Mouse (Mus musculus) hindbrain, embryonic 11.5 days (tissue): ENCODE measurements around the gene 2010106E10Rik. TPM values are rescaled to one million over a fixed set of nuclear protein-coding genes. Genes with fewer than 3 reads are reported as not detected.

ENCODE experiments used
- ATAC-seq: fragments of 200-750 bp; cut with Nextera tagmentation; 2 replicates; pipeline ENCODE4 v1.8.0; 2017; ENCODE audit warnings: mild to moderate bottlenecking, moderate TSS enrichment, moderate library complexity; ENCODE audit not compliant: low FRiP score
- DNase-seq: peaks from one replicate; pipeline ENCODE4 v3.0.0-alpha.2; 2015; ENCODE audit warnings: low spot score
- H3K27ac ChIP-seq: fragments of 300-500 bp; sonication (generic); 2 replicates; pipeline ENCODE4 v1.5.1; 2014; ENCODE audit warnings: mild to moderate bottlenecking, low read depth, low read length
- H3K27me3 ChIP-seq: fragments of 300-500 bp; sonication (generic); 2 replicates; pipeline ENCODE4 v1.6.1; 2014; ENCODE audit warnings: mild to moderate bottlenecking, low read length, moderate library complexity, mixed read lengths; ENCODE audit not compliant: control insufficient read depth, insufficient read depth
- H3K36me3 ChIP-seq: fragments of 300-500 bp; sonication (generic); 2 replicates; pipeline ENCODE4 v1.6.1; 2014; ENCODE audit warnings: mild to moderate bottlenecking, low read length, moderate library complexity, mixed read lengths; ENCODE audit not compliant: control insufficient read depth, insufficient read depth
- H3K4me1 ChIP-seq: fragments of 300-500 bp; sonication (generic); replicated peaks from 2 replicates; pipeline ENCODE4 v1.6.1; 2014; ENCODE audit warnings: low read length, mixed read lengths; ENCODE audit not compliant: control insufficient read depth, insufficient read depth
- H3K4me2 ChIP-seq: fragments of 300-500 bp; sonication (generic); replicated peaks from 2 replicates; pipeline ENCODE4 v1.6.1; 2014; ENCODE audit warnings: mild to moderate bottlenecking, low read depth, low read length
- H3K4me3 ChIP-seq: fragments of 300-500 bp; sonication (generic); 2 replicates; pipeline ENCODE4 v1.5.1; 2014; ENCODE audit warnings: low read depth, low read length
- H3K9ac ChIP-seq: fragments of 300-500 bp; sonication (generic); 2 replicates; pipeline ENCODE4 v1.6.1; 2014; ENCODE audit warnings: low read depth, low read length
- H3K9me3 ChIP-seq: fragments of 300-500 bp; sonication (generic); 2 replicates; pipeline ENCODE4 v1.6.1; 2016; ENCODE audit warnings: low read length; ENCODE audit not compliant: control insufficient read depth
- WGBS: fragments of 180-500 bp; shearing (Covaris S2); extraction: QIAGEN DNeasy Blood & Tissue Kit; methylation state at CpG from one replicate; pipeline ENCODE4 v1.1.7; 2014; 5-methylcytosine and 5-hydroxymethylcytosine counted together
- polyA plus RNA-seq: library from polyadenylated mRNA; unstranded; fragments of >200 nt; fragmentation: Nextera tagmentation; extraction: Ambion mirVana; gene quantifications from 2 replicates; pipeline ENCODE4 v1.2.1, GENCODE M21; 2014

2010106E10Rik gene
- polyA plus RNA-seq: not detected in 2 replicates

DNA sequence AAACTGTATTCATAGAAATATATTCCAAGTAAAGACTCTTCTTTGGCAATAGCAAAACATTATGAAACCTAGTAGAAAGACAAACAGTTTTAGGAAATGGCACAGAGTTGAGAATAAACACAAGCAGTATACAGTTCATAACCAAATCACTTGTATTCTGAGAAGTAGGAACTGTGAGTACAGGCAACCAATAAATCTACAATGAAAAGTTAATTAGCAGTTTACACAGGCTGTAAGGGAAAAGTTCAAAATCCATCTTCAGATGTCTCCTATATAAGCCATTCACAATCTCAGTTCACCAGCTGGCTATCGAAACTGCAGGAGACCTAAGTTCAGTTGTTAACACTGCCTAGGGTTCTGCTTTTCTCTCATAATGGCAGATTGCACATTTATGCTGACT, at the start of gene 2010106E10Rik:
TSS of gene 2010106E10Rik (plus strand) at position 301 of the 400 bp plus-strand sequence.
- DNase-seq: no peak
- H3K4me1 ChIP-seq: no peaks in the 10 kb centered on the region
- ATAC-seq: no peak
- no peak within 1 kb of the TSS for H3K9ac ChIP-seq
- 90% methylated on average over 1 of the region's 1 CpGs for WGBS
- H3K27ac ChIP-seq: no peak within 1 kb of the TSS
- H3K4me2 ChIP-seq: no peak within 1 kb of the TSS
- no peaks in the 10 kb centered on the region for H3K27me3 ChIP-seq
- no peaks in the 10 kb centered on the region for H3K9me3 ChIP-seq
- no peaks in the 10 kb centered on the region for H3K36me3 ChIP-seq
- no peak within 1 kb of the TSS for H3K4me3 ChIP-seq

- Histone ChIP-seq H3K4me2 (no peak overlapping the region), H3K36me3 (no peaks in the 10 kb centered on the region), H3K27ac (no peak overlapping the region), H3K4me1 (no peaks in the 10 kb centered on the region), H3K27me3 (no peaks in the 10 kb centered on the region), H3K4me3 (no peak overlapping the region), H3K9ac (no peak overlapping the region), H3K9me3 (no peaks in the 10 kb centered on the region)
- DNase-seq (no peak), ATAC-seq (no peak)
- WGBS: 79% methylated on average over 2 of the region's 2 CpGs
Observed at GRCm38 (mm10) chrX:112505651-112506050, 10.6 kb downstream of the 2010106E10Rik start.

DNA sequence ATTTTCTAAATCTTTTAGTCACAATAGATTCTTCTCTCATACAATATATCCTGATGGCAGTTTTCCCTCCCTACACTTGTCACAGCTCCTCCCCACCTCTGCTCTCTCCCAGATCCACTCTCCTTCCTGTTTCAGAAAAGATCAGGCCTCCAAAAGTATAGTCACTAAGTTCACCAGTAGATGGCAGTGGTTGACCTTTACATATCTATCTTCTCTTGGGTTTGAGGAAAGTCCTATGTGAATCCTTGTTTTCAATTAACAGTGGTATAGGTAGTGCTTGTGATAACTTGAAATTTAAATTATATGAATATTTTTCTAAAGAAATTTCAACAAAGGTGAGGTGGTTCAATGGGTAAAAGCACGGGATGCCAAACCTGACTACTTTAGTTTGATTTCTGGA, 29.7 kb downstream of the 2010106E10Rik start:
- no peaks in the 10 kb centered on the region for H3K36me3 ChIP-seq
- 63% methylated on average over 1 of the region's 1 CpGs for WGBS
- H3K4me2 ChIP-seq: no peak overlapping the region
- DNase-seq: peak; percentile 46
- ATAC-seq: peak; percentile 61
- H3K27me3 ChIP-seq: no peaks in the 10 kb centered on the region
- no peak overlapping the region for H3K4me3 ChIP-seq
- H3K4me1 ChIP-seq: no peaks in the 10 kb centered on the region
- H3K9ac ChIP-seq: no peak overlapping the region
- H3K27ac ChIP-seq: no peak overlapping the region
- no peaks in the 10 kb centered on the region for H3K9me3 ChIP-seq

GRCm38 (mm10) chrX:112543115-112543514, 48.0 kb downstream of the 2010106E10Rik start:
- Histone ChIP-seq H3K9me3 (no peaks in the 10 kb centered on the region), H3K4me3 (no peak overlapping the region), H3K36me3 (no peaks in the 10 kb centered on the region), H3K27ac (no peak overlapping the region), H3K4me1 (no peaks in the 10 kb centered on the region), H3K27me3 (no peaks in the 10 kb centered on the region), H3K4me2 (no peak overlapping the region), H3K9ac (no peak overlapping the region)
- ATAC-seq (no peak), DNase-seq (no peak)
- WGBS: 43% methylated on average over 1 of the region's 1 CpGs

DNA sequence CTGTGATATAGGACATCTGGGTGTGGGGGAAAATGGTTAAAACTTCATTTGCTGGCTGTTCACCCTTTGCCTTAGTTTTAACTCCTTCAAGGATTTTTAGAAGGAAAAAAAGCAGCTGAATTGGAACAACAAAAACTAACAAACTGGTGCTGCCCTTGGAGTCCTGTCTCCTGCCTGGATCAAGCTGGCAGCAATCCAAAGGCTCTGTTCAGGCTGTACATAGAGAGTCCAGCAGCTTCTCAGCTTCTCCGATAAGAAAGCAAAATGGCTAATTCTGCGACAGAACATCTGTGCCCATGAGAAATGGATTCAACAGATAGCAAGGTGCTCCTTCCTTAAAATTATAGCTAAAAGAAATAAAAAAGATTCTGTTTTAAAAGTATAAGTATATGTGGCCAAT, 72.6 kb downstream of the 2010106E10Rik start:
- WGBS: 95% methylated on average over 2 of the region's 2 CpGs
- DNase-seq: no peak
- no peak overlapping the region for H3K27ac ChIP-seq
- H3K27me3 ChIP-seq: no peaks in the 10 kb centered on the region
- H3K4me1 ChIP-seq: no peaks in the 10 kb centered on the region
- no peaks in the 10 kb centered on the region for H3K9me3 ChIP-seq
- no peaks in the 10 kb centered on the region for H3K36me3 ChIP-seq
- ATAC-seq: no peak
- H3K4me3 ChIP-seq: no peak overlapping the region
- H3K4me2 ChIP-seq: no peak overlapping the region
- H3K9ac ChIP-seq: no peak overlapping the region

DNA sequence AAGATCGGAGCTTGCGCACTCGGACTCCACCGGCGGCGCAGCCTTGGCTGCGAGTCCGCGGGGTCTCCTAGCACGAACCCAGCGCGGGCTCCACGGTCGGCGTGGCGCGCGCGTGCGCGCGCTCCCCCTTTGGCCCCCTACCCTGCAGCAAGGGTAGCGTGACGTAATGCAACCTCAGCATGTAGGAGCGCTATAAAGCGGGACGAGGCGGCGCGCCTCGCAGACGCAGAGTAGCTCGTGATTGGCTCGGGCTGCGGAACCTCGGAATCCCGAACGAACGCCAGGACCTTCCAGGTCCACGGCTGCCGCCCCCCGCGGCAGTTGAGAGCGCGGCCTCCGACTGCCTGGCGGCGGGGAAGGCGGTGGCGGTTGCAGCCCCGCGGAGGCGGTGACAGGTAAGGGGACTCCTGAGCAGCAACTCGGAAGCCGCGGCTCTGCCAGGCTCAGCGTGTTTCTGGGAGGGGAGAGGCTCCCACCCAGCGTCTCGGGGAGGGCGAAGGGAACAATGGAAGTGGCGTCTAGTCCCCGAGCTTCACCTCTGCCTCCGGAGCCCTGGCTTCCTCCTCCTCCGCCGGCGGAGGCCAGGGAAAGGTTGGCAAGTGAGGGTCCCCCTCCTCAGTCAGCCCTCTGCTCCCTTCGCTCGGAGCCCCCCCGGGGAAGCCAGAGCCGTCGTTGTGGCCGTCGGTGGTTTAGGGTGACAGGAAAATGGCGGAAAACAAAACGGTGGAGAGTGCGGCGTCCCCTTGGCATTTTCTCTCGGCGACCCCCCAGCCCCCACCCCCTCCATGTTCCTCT, 105.6 kb downstream of the 2010106E10Rik start, which contains the start of gene Zfp711:
TSS of gene Zfp711 (plus strand) at position 16 of the 795 bp plus-strand sequence.
- WGBS: 16% methylated on average over 47 of the region's 79 CpGs
- Histone ChIP-seq H3K9ac (peak within 1 kb of the TSS; percentile 80), H3K4me3 (peak within 1 kb of the TSS; percentile 60), H3K4me2 (peak within 1 kb of the TSS; percentile 34), H3K27ac (peak within 1 kb of the TSS; percentile 75), H3K27me3 (no peaks in the 10 kb centered on the region), H3K36me3 (no peaks in the 10 kb centered on the region), H3K9me3 (no peaks in the 10 kb centered on the region), H3K4me1 (no peaks in the 10 kb centered on the region)
- ATAC-seq: peak; percentile 97
- DNase-seq: peak; percentile 86

DNA sequence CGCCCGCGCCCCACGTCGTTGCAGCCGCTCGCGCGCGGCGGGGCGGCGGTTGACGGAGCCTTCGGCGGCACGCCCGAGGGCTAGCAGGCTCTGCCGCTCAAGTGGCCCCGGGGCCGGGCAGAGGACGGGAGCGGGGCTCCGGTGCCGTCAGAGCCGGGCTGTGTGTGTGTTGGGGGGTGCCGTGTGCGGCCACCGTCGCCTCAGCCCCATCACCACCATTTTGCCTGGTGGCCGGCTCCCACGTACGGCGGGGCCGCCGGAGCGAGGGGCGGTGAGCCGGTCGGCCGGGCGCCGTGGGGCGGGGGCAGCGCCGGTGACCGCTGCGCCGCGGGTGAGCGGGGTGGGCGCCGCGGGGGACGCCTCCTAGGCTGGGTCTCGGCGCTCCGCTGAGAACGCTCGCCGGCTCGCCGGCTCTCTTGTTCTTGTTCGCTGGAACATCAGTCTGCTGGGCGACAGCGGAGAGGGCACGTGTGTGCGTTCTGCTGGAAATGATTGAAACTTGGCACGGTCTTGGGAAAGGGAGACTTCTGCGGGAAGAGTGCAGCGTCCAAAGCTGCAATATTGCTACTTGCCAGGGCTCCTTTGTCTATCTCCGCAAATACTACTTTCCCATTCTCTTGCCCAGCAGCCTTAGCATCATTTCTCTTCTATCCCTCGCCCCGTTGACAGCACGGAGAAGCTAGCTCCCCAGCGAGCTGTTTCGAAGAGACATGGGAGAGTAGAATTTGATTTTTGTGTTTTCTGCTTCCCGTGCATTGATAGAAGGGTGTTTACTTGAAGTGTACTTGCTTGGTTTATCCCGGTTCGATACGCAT, 106.4 kb downstream of the 2010106E10Rik start:
- 13% methylated on average over 17 of the region's 81 CpGs for WGBS
- Histone ChIP-seq H3K9ac (peak overlapping the region; percentile 80), H3K36me3 (no peaks in the 10 kb centered on the region), H3K4me3 (peak overlapping the region; percentile 60), H3K27ac (peak overlapping the region; percentile 75), H3K4me1 (no peaks in the 10 kb centered on the region), H3K27me3 (no peaks in the 10 kb centered on the region), H3K9me3 (no peaks in the 10 kb centered on the region), H3K4me2 (peak overlapping the region; percentile 34)
- ATAC-seq: peak; percentile 73
- DNase-seq: peak; percentile 54
